ENCODE assay signal across 19 mouse cellular contexts in the genomic region with DNA sequence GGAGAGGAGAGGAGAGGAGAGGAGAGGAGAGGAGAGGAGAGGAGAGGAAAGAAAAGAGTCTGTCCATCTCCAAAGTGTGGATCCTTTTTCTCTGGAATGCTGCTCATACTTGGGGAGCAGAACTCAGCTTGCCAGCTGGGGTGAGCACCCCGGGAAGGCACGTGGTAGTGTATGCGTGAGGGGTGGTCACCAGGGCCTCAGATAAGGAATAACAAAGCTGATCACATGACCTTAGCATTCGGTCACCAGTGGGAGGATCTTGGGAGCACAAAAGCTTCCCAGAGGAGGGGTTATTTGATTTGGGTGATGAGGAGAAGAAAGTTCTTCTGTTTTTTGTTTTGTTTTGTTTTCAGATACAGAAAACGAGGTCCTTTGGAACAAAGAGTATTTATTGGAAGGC.
"Had no signal": no experiment of that assay in that cellular context is flagged by ENCODE, and none has a peak within 500 bp of the region (broad histone marks: within the 10 kb centered on the region; RNA-seq: fewer than 3 reads in every experiment).

No protein-coding gene starts in this region.

- H3K4me3 ChIP-seq: kidney, embryonic 15.5 days; layer of hippocampus, adult 2 months; left cerebral cortex, adult 2 months; liver, embryonic 13.5 days; midbrain, embryonic 13.5 days had no signal

- H3K36me3 ChIP-seq: kidney, embryonic 15.5 days; liver, embryonic 13.5 days; midbrain, embryonic 13.5 days had no signal

- H3K9me3 ChIP-seq: kidney, embryonic 15.5 days; liver, embryonic 13.5 days; midbrain, embryonic 13.5 days had no signal

- H3K27ac ChIP-seq: kidney, embryonic 15.5 days; layer of hippocampus, adult 2 months; left cerebral cortex, adult 2 months; liver, embryonic 13.5 days; macrophage; midbrain, embryonic 13.5 days; stomach, postnatal 0 days had no signal

- H3K9ac ChIP-seq: kidney, embryonic 15.5 days; liver, embryonic 13.5 days; midbrain, embryonic 13.5 days had no signal

- DNase-seq: kidney, adult 8-10 months; kidney, postnatal 10 days; kidney, postnatal 4 days; layer of hippocampus, postnatal 36 days; liver, embryonic 13.5 days; lung, adult 2 months; lung, postnatal 14 days; right cerebral cortex, adult 18-20 months; right cerebral cortex, postnatal 14 days; right cerebral cortex, postnatal 4 days; thymus, adult 2 months; thymus, postnatal 14 days; thymus, postnatal 4 days had no signal
